Mouse (Mus musculus): ENCODE measurements around the gene Spryd4. TPM values are rescaled to one million over a fixed set of nuclear protein-coding genes. Genes with fewer than 3 reads are reported as not detected.
"Not testable (repeated sequence)": the region's sequence is repeated elsewhere in the genome, so short reads cannot be mapped to it uniquely, and the experiment has no call there.

Spryd4 gene
- 25.2 and 31.1 TPM in 2 replicates for polyA plus RNA-seq (2014; fragmentation: Nextera tagmentation; extraction: Ambion mirVana)

- peaks cover 6% of the 10 kb centered on the region; the same call in 1 of the 2 replicates for H3K4me1 ChIP-seq (replicated peaks; ENCODE audit: control insufficient read depth, insufficient read depth, low read length)
- peak; percentile 93 for ATAC-seq (ENCODE audit: low FRiP score)
- H3K36me3 ChIP-seq (ENCODE audit: control insufficient read depth, insufficient read depth, low read length) = no peaks in the 10 kb centered on the region
- H3K4me3 ChIP-seq (ENCODE audit: low read depth, low read length) = peak within 1 kb of the TSS; percentile 67
- no peaks in the 10 kb centered on the region for H3K9me3 ChIP-seq (ENCODE audit: control insufficient read depth, low read length)
- under 1% methylated on average over 30 of the region's 30 CpGs for WGBS
- H3K27ac ChIP-seq (ENCODE audit: low read depth, low read length) = no peak within 1 kb of the TSS
- H3K4me2 ChIP-seq (replicated peaks; ENCODE audit: low read depth, low read length) = peak within 1 kb of the TSS; percentile 81
- peak; percentile 94 for DNase-seq (ENCODE audit: low spot score)
- peak within 1 kb of the TSS; percentile 75 for H3K9ac ChIP-seq (ENCODE audit: low read depth, low read length)
- no peaks in the 10 kb centered on the region for H3K27me3 ChIP-seq (ENCODE audit: control insufficient read depth, insufficient read depth, low read length)
Measured at GRCm38 (mm10) chr10:128211390-128212108, at the start of gene Spryd4. Gene Spryd4, minus strand, starts transcription at chr10:128211807.

GRCm38 (mm10) chr10:128260376-128260775 is 48.8 kb upstream of the Spryd4 start:
- not testable (repeated sequence) for H3K4me1 ChIP-seq (replicated peaks; ENCODE audit: control insufficient read depth, insufficient read depth, low read length); ATAC-seq (ENCODE audit: low FRiP score); H3K9me3 ChIP-seq (ENCODE audit: control insufficient read depth, low read length); H3K27ac ChIP-seq (ENCODE audit: low read depth, low read length); DNase-seq (ENCODE audit: low spot score); H3K4me2 ChIP-seq (replicated peaks; ENCODE audit: low read depth, low read length); H3K27me3 ChIP-seq (ENCODE audit: control insufficient read depth, insufficient read depth, low read length); H3K9ac ChIP-seq (ENCODE audit: low read depth, low read length); H3K4me3 ChIP-seq (ENCODE audit: low read depth, low read length); H3K36me3 ChIP-seq (ENCODE audit: control insufficient read depth, insufficient read depth, low read length)
- 86% methylated on average over 7 of the region's 7 CpGs for WGBS

GRCm38 (mm10) chr10:128259946-128260345 is 48.3 kb upstream of the Spryd4 start:
- Histone ChIP-seq H3K9me3 (ENCODE audit: control insufficient read depth, low read length) (no peaks in the 10 kb centered on the region), H3K4me3 (ENCODE audit: low read depth, low read length) (no peak overlapping the region), H3K4me1 (replicated peaks; ENCODE audit: control insufficient read depth, insufficient read depth, low read length) (no peaks in the 10 kb centered on the region), H3K9ac (ENCODE audit: low read depth, low read length) (no peak overlapping the region), H3K27me3 (ENCODE audit: control insufficient read depth, insufficient read depth, low read length) (no peaks in the 10 kb centered on the region), H3K27ac (ENCODE audit: low read depth, low read length) (no peak overlapping the region), H3K36me3 (ENCODE audit: control insufficient read depth, insufficient read depth, low read length) (no peaks in the 10 kb centered on the region), H3K4me2 (replicated peaks; ENCODE audit: low read depth, low read length) (no peak overlapping the region)
- 83% methylated on average over 5 of the region's 5 CpGs for WGBS
- DNase-seq (ENCODE audit: low spot score) = no peak
- no peak for ATAC-seq (ENCODE audit: low FRiP score)

GRCm38 (mm10) chr10:128258953-128259352 is 47.3 kb upstream of the Spryd4 start:
- no peak overlapping the region for H3K9ac ChIP-seq (ENCODE audit: low read depth, low read length)
- no peaks in the 10 kb centered on the region for H3K9me3 ChIP-seq (ENCODE audit: control insufficient read depth, low read length)
- no peak overlapping the region for H3K4me3 ChIP-seq (ENCODE audit: low read depth, low read length)
- WGBS = 81% methylated on average over 4 of the region's 4 CpGs
- no peaks in the 10 kb centered on the region for H3K27me3 ChIP-seq (ENCODE audit: control insufficient read depth, insufficient read depth, low read length)
- ATAC-seq (ENCODE audit: low FRiP score) (no peak), DNase-seq (ENCODE audit: low spot score) (no peak)
- H3K27ac ChIP-seq (ENCODE audit: low read depth, low read length) = no peak overlapping the region
- no peak overlapping the region for H3K4me2 ChIP-seq (replicated peaks; ENCODE audit: low read depth, low read length)
- H3K36me3 ChIP-seq (ENCODE audit: control insufficient read depth, insufficient read depth, low read length) = no peaks in the 10 kb centered on the region
- no peaks in the 10 kb centered on the region for H3K4me1 ChIP-seq (replicated peaks; ENCODE audit: control insufficient read depth, insufficient read depth, low read length)

GRCm38 (mm10) chr10:128256328-128256727 is 44.7 kb upstream of the Spryd4 start:
- Histone ChIP-seq H3K4me2 (replicated peaks; ENCODE audit: low read depth, low read length) (no peak overlapping the region), H3K27me3 (ENCODE audit: control insufficient read depth, insufficient read depth, low read length) (no peaks in the 10 kb centered on the region), H3K36me3 (ENCODE audit: control insufficient read depth, insufficient read depth, low read length) (peaks cover 3% of the 10 kb centered on the region; the same call in 1 of the 2 replicates), H3K4me3 (ENCODE audit: low read depth, low read length) (no peak overlapping the region), H3K9ac (ENCODE audit: low read depth, low read length) (no peak overlapping the region), H3K9me3 (ENCODE audit: control insufficient read depth, low read length) (no peaks in the 10 kb centered on the region), H3K27ac (ENCODE audit: low read depth, low read length) (no peak overlapping the region), H3K4me1 (replicated peaks; ENCODE audit: control insufficient read depth, insufficient read depth, low read length) (no peaks in the 10 kb centered on the region)
- 92% methylated on average over 8 of the region's 8 CpGs for WGBS
- ATAC-seq (ENCODE audit: low FRiP score) = no peak
- no peak for DNase-seq (ENCODE audit: low spot score)

GRCm38 (mm10) chr10:128255925-128256324 is 44.3 kb upstream of the Spryd4 start:
- Histone ChIP-seq H3K4me1 (replicated peaks; ENCODE audit: control insufficient read depth, insufficient read depth, low read length) (no peaks in the 10 kb centered on the region), H3K9ac (ENCODE audit: low read depth, low read length) (no peak overlapping the region), H3K9me3 (ENCODE audit: control insufficient read depth, low read length) (no peaks in the 10 kb centered on the region), H3K27ac (ENCODE audit: low read depth, low read length) (no peak overlapping the region), H3K27me3 (ENCODE audit: control insufficient read depth, insufficient read depth, low read length) (no peaks in the 10 kb centered on the region), H3K36me3 (ENCODE audit: control insufficient read depth, insufficient read depth, low read length) (peaks cover 5% of the 10 kb centered on the region), H3K4me2 (replicated peaks; ENCODE audit: low read depth, low read length) (no peak overlapping the region), H3K4me3 (ENCODE audit: low read depth, low read length) (no peak overlapping the region)
- WGBS = 90% methylated on average over 8 of the region's 8 CpGs
- ATAC-seq (ENCODE audit: low FRiP score) = no peak
- no peak for DNase-seq (ENCODE audit: low spot score)

GRCm38 (mm10) chr10:128253677-128254255 is 42.2 kb upstream of the Spryd4 start, which contains the start of gene Apon:
Gene Apon, plus strand, starts transcription at chr10:128254096.
- no peaks in the 10 kb centered on the region for H3K4me1 ChIP-seq (replicated peaks; ENCODE audit: control insufficient read depth, insufficient read depth, low read length)
- no peaks in the 10 kb centered on the region for H3K9me3 ChIP-seq (ENCODE audit: control insufficient read depth, low read length)
- ATAC-seq (ENCODE audit: low FRiP score) = no peak
- no peak within 1 kb of the TSS for H3K9ac ChIP-seq (ENCODE audit: low read depth, low read length)
- no peak within 1 kb of the TSS for H3K4me2 ChIP-seq (replicated peaks; ENCODE audit: low read depth, low read length)
- H3K4me3 ChIP-seq (ENCODE audit: low read depth, low read length) = no peak within 1 kb of the TSS
- 94% methylated on average over 4 of the region's 4 CpGs for WGBS
- no peak within 1 kb of the TSS for H3K27ac ChIP-seq (ENCODE audit: low read depth, low read length)
- DNase-seq (ENCODE audit: low spot score) = no peak
- no peaks in the 10 kb centered on the region for H3K27me3 ChIP-seq (ENCODE audit: control insufficient read depth, insufficient read depth, low read length)
- H3K36me3 ChIP-seq (ENCODE audit: control insufficient read depth, insufficient read depth, low read length) = peaks cover 6% of the 10 kb centered on the region

- Histone ChIP-seq H3K9me3 (ENCODE audit: control insufficient read depth, low read length) (no peaks in the 10 kb centered on the region), H3K27me3 (ENCODE audit: control insufficient read depth, insufficient read depth, low read length) (no peaks in the 10 kb centered on the region), H3K4me1 (replicated peaks; ENCODE audit: control insufficient read depth, insufficient read depth, low read length) (no peaks in the 10 kb centered on the region), H3K4me2 (replicated peaks; ENCODE audit: low read depth, low read length) (no peak overlapping the region), H3K9ac (ENCODE audit: low read depth, low read length) (no peak overlapping the region), H3K36me3 (ENCODE audit: control insufficient read depth, insufficient read depth, low read length) (peaks cover 18% of the 10 kb centered on the region), H3K27ac (ENCODE audit: low read depth, low read length) (no peak overlapping the region), H3K4me3 (ENCODE audit: low read depth, low read length) (no peak overlapping the region)
- ATAC-seq (ENCODE audit: low FRiP score) (no peak), DNase-seq (ENCODE audit: low spot score) (no peak)
- 98% methylated on average over 13 of the region's 13 CpGs for WGBS
Measured at GRCm38 (mm10) chr10:128250565-128250964, 39.0 kb upstream of the Spryd4 start.

Measured in hindbrain, embryonic 11.5 days (tissue).